Mouse (Mus musculus): Measurements from ENCODE around the gene Rasip1.

Rasip1 gene

DNA sequence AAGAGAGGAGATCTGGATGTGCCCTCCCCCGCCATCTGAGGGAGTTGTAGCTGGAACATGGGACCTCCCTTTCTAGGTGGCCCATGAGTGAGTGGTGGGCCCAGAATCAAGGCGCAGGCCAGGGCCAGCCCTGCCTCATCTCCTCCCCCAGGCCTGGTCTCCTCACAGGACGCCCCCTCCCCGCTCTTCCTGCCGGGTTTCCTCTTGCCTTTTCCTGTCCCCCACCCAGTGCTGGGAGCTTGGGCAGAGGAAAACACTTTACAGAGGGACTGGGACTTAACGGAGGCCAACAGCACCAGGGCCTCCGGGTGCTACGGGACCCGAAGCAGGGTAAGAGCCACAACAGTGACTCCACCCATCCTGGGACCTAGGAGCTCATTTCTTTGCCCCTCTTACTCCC is at the start of gene Rasip1:
Gene Rasip1 (plus strand): TSS at position 228 of the 400 bp plus-strand sequence.
- DNase-seq (ENCODE audit: low spot score), result no peak

DNA sequence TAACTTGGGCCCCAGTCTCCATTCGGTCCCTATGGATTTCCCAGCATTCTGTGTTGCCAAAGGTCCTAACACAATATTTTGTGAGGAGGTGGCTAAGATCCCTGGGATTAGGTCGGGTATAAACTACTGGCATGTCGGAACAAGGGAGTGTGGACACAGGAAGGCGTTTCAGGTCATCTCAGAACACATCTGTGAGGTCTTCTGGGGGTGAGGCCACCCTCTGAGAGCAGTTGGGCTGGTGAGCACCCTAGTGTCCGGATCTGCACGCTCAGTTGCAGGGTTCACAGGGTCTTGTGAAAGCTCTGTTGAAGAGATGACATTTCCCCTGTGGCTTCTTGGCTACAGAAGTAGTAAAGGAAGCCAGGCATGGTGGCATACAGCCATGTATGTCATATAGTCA is 41.4 kb upstream of the Rasip1 start:
- DNase-seq (ENCODE audit: low spot score), result no peak

DNA sequence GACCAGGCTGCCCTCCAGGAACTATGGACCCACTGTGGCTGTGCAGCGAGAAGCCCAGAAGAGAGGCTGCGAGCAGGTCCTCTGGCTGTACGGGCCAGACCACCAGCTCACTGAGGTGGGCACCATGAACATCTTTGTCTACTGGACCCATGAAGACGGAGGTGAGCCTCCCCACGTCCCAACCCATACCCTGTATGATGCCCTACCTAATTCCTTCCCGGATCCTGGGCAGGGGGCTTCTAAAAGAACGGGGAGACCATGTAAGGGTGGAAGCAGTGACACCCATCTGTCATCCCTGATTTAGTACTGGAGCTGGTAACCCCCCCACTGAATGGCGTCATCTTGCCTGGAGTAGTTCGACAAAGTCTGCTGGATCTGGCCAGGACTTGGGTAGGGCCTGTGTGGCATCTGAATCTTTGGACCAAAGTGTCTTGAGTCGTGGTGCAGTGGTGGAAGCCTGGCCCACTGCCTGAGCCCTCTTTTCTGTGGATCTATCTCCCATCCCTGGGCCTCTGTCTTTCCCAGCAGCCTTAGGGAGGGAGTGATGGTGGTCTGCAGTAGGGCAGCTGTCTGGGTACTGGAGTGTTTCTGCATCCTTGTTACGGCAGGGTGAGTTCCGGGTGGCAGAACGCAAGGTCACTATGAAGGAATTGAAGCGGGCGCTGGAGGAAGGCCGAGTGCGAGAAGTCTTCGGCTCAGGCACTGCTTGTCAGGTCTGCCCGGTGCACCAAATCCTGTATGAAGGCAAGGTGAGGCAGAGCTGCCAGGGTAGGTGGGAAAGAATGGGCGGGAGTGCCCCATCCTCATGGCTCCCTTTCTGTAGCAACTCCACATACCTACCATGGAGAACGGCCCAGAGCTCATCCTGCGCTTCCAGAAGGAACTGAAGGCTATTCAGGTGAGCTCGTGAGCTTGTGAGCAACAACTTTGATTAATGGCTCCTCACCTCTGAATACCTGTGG is 39.4 kb upstream of the Rasip1 start:
- no peak for DNase-seq (ENCODE audit: low spot score)

DNA sequence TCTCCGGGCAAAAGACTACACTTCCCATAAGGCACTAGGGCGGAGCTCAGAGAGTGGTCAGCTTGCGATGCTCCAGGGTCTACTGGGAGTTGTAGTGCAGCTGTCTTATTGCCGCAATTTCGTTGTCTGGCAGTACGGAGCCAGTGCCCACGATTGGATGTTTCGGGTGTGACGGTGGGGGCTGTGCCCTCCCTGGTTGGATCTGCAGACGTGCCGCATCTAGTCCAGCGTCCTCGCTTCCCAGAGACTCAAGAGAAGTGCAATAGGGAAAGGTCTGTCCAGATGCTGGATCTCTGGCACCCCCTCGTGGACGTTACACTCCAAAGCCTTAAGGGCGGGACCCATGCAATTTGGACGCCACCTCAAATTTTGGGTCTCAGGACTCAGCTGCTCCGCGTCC is 38.1 kb upstream of the Rasip1 start:
- DNase-seq (ENCODE audit: low spot score), result peak; percentile 96

DNA sequence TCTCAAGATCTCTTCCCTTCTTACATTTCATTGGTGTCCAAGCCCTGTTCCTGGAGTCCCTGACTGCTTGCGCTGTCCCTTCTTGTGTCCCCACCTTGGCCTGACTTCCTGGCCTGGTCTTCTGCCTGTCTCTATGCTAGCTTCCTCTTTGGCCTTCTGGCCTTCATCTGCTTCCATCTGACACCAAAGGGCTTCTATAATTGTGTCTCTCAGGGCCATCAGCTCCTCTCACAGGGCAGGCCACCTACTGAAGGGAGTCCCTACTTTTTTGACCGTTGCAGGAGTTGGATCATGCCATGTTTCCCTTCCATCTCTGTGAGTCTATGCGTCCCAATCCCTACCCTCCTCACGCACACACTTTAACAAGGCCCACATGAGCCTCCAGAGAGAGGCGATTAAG is 37.4 kb upstream of the Rasip1 start:
- no peak for DNase-seq (ENCODE audit: low spot score)

DNA sequence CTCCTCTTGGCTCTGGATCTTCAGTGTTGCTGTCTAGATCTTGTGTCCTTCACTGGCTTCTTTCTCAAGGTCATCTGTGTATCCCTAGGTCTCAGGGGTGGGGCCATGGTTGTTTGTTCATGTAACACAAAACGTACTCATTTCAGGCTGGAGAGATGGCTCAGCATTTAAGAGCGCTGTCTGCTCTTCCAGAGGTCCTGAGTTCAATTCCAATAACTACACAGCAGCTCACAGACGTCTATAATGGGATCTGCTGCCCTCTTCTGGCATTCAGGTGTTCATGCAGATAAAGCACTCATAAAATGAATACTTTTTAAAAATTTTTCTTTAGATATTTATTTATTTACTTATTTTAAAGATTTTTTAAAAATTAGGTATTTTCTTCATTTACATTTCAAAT is 36.4 kb upstream of the Rasip1 start:
- peak; percentile 53 for DNase-seq (ENCODE audit: low spot score)

DNA sequence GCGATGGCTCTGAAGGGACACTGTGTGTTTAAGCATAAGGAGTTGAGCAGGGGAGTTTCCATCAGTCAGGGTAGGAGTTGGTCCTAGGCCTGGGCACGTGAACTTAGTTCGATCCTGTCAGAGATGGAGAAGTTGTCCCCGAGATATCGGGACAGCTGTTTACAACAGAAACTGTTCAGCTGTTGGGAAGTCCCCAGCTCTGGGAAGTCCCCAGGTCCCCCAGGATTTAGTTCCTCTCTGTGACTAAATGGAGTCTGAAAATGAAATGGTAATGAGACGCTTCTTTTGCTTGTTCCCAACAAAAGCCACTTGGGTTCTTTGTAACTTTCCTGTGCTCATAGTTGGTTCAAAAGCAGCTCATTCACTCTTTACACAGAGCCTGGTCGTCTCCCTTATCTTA is 35.4 kb upstream of the Rasip1 start:
- DNase-seq (ENCODE audit: low spot score), result no peak

DNA sequence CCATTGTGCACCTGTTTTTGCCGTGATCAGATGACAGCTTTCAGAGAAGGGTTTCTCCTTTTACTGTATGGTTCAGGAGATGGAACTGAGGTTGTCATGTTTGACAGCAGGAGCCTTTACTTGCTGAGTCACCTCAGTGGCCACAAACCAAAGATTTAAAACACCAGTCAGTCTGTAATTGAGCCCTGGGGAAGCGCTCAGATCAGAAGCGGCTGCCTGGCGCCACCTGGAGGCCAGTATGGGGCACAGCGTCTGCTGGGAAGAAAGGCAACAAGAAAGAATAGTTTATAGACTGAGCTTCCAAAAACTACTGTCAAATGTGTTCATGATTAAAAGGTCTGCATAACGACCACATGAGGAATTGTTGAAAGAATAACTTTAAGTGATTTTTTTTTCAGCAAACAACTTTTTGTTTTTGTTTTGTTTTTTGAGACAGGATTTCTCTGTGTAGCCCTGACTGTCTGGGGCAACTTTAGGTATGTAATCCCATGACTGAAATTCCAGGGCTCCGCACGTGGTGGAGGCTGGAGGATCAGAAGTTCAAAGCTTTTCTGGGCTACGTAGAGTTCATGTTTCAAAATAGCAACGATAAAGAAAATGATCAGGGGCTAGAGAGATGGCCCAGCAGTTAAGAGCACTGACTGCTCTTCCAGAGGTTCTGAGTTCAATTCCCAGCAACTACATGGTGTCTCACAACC is 34.0 kb upstream of the Rasip1 start:
- DNase-seq (ENCODE audit: low spot score), result peak; percentile 81

DNA sequence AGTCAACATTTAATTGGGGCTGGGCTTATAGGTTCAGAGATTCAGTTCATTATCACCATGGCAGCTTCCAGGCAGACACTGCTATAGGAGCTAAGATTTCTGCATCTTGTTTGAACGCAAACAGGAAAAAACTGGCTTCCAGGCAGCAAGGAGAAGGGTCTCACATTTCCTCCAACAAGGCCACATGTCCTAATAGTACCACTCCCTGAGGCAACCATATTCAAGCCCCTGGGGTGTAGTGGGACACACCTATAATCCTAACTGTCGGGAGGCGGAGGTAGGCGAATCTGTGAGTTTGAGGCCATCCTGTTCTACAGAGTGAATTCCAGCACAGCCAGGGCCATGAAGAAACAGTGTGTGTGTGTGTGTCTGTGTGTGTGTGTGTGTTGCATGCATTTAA is 32.1 kb upstream of the Rasip1 start:
- DNase-seq (ENCODE audit: low spot score), result no peak

DNA sequence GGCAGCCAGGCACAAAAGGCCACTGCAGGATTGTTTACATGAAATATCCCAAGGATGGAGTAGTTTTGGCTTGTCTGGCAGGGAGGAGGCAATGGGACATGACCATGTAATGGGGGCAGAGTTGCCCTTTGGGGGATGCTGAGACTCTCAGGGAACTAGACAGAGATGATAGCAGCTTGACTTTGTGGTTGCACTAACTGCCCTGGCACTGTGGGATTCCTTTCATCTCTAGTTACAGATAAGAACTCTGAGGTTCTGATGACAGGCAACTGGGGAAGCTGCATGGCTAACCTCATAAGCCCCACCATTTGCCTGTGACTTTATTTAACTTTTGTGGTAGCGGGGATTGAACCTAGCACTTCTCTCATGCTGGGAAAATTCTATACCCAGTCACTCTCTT is 31.2 kb upstream of the Rasip1 start:
- DNase-seq (ENCODE audit: low spot score), result no peak

DNA sequence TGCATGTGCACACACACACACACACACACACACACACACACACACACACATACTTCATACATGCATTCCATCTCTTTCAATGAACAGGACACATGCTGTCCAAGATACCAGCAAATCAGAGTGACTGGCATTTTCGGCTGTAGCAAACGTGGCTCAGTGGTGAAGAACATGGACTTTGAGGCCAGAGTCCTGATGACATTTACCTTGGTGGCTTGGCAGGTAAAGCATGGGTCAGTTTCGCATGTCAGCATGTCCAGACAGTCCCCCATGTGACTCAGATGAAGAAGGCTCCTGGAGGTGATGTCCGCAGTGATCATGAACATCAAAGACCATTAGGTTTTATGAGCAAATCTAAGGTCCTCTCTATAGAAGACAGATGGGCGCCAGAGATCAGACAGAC is 30.3 kb upstream of the Rasip1 start:
- DNase-seq (ENCODE audit: low spot score), result no peak

DNA sequence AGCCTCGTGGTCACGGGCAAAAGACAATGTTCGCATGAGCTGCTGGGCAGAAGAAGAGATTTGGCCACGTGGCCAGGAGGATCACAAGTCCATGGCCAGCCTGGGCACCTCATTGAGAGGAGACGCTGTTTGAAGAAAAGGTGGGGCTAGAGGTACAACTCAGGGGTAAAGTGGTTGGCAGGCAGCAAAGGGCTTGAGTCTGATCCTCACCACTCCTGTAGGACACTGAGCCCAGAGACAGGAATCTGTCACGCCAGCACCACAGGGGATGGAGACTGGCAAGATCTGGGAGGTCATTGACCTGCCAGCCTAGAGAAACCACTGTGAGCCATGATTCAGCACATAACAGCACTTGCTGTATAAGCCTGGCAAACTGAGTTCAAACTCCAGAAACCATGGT is 29.8 kb upstream of the Rasip1 start:
- DNase-seq (ENCODE audit: low spot score), result no peak

DNA sequence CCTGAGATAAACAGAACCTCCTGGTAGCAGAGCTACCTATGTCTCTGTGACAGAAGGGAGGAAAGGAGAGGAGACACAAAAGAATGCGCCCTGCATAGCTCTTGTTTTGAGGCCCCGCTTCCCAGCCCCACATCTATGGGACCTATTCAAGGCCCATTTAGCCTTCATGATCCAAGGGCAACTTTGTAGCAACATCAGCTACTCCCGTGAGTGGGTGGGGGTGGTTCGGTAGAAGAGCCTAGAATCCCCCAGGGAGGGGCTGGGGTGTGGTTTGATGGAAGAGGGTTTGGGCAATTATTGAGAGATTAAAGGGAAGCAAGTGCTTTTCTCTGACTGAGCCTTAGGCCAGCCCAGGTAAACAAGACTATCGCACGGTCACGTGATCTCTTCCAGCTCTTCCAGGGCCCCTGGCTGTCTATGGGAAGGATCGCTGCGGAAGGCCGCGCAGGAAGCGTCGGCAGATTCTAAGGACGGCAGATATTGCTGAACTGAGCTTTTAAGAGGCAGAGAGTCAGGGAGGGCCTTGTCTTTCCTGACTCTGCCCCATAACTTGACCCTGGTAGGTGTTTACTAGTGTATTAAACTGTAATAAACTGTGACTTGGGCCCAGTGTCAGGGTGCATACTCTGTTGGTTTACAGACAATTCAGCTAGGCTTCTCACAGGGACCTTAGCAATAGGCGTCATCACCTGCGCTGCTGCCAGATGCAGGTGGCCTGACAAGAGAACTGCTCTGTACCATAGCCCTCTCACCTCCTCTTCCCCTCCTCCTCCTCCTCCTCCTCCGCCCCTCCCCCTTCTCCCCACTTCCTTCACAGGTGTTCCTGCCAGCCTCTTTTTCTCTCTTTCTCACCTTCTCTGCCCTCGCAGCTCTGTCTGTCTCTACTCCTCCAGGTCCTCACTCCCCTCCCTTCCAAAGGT is 28.1 kb upstream of the Rasip1 start:
- peak; percentile 21 for DNase-seq (ENCODE audit: low spot score)

DNA sequence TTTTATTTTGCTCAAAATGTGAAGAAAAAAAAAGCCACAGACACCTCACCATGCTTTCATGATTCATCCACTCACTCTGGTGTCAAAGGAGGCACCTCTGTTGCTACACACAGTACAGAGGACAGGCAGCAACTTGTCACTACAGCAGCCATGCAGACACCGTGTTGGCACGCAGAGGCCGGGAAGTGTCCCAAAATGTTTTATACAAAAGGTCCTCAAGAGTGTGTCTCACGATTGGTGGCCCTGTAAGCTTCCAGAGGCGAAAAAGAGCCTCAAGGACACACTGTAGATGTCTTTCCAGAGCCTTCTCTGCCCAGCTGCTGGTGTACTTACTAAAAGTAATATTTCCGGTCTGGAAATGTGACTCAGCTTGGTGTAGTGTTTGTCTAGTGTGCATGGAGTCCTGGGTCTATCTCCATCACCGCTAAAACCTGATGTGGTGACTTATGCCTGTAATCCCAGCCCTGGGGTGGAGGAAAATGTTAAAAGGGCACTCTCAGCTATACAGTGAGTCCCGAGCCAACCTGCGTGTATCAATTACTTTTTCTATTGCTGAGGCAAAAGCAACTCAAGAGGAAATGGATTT is 21.5 kb upstream of the Rasip1 start:
- DNase-seq (ENCODE audit: low spot score), result no peak

DNA sequence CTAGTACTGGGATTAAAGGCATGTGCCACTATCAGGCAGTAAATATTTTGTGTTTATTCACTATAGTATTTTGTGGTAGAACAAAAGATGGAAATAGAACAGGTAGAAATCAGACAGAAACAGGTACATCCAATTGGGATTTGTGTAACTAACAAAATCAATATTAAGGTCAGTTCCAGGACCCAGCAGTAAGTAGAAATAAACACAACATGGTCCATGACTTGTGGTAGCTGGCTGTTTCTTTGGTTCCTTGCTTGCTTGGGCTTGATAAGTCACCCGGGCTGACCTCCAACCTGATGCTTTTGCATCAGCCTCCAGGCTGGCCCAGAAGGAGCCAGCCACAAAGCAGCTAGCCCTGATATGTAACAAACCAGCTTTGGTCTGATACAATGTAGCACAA is 17.8 kb upstream of the Rasip1 start:
- no peak for DNase-seq (ENCODE audit: low spot score)

DNA sequence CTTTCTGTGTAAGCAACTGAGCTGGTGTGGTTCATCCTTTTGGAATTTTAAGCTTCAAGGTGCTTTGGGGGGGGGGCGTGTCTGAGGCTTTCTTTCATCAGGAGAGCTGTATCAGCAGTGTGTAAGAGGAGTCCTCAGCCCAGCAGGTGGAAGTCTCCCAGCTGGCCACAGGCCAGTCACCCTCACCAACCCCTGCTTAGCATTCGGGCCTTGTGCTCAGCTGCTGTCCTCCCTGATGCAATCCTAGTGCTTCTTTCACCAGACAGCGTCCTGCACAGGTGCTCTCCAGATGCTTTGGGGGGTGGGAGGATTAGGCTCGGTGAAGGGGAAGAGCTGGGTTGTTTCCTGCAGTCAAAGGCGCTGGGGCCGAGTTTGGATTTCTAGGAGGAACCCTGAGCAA is 11.0 kb upstream of the Rasip1 start:
- DNase-seq (ENCODE audit: low spot score), result no peak

DNA sequence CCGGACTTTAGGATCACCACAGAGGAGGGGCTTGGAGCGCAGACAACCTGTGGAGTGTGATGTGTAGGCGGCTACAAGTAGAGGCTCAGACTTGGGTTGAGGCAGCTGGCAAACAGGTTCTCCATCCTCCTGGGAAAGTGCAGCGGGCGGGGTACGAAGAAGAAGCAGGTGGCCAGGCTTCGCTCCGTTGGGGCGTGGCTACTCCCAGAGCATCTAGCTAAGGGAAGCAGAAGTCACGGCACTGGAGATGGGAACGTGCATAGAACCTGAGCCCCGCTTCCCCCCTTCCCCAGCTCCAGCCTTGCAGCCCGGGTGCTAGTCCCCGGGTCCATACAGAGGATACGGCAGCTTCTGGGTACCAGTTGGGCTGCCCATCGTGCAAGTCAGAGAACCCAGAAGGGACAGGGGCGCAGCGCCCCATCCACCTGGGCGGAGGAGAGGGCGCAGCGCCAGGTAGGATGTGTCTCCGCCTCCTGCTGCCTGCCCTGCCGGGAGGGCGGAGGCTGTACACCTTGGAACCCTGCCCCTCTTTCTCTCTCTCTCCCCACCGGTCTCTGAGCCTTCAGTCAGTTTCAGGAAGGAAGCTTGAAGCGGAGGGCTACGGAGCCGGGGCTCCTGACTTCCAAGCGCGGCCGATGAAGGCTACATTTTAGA is 10.1 kb upstream of the Rasip1 start, which contains the start of gene Fut1:
Gene Fut1 (plus strand): TSS at position 248 of the 654 bp plus-strand sequence.
- peak; percentile 33 for DNase-seq (ENCODE audit: low spot score)

DNA sequence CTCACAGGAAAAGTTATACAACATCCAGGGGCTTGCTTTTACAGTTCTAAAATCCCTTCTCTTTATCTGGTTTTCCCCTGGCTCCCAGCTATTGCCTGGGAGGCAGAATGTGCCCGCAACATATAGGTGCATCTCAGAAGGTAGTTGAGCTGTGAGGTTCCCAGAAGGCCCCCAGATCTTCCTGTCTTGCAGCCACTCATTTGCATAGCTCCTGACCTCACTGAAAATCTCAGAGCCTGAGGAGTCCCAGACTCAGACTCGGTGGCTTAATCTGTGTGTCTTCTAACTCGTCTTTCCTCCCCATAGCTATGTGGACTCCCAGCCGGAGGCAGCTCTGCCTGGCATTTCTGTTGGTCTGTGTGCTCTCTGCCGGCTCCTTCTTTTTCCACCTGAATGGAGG is 9.0 kb upstream of the Rasip1 start:
- DNase-seq (ENCODE audit: low spot score), result no peak

DNA sequence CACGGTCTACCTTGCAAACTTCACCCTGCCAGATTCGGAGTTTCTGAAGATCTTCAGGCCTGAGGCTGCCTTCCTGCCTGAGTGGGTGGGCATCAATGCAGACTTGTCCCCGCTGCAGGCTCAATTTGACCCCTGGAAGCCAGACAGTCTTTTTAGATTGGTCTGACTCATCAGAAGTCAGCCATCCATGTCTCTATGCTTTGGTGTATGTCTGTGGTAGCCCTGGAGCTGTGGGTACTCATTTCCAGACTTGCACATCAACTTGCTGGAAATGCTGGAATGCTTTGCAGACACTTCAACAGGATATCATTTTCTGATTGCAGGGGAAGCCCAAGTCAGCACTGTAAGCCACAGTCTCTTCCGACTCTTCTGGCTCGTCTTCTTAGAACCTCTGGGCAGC is 7.7 kb upstream of the Rasip1 start:
- DNase-seq (ENCODE audit: low spot score), result no peak

DNA sequence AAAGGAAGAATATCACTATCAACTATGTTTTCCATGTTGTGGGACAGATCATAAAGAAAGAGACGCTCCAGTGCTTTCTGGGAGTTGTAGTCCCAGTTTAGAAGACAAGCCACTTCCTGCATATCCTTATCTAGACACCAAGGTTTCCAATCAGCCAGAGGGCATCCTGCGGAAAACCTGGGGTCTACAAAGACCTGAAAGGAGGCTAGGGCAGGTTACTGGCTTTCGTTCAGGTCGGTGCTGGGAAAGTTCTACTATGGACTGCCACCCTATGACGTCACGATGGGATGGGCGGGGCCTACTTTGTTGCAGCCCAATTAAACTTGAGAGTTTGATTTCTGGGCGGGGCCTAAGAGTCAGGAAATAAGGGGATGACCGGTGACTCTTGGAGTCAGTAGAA is 5.8 kb upstream of the Rasip1 start, which contains the start of gene Izumo1:
Gene Izumo1 (plus strand): TSS at position 369 of the 400 bp plus-strand sequence.
- peak; percentile 57 for DNase-seq (ENCODE audit: low spot score)

DNA sequence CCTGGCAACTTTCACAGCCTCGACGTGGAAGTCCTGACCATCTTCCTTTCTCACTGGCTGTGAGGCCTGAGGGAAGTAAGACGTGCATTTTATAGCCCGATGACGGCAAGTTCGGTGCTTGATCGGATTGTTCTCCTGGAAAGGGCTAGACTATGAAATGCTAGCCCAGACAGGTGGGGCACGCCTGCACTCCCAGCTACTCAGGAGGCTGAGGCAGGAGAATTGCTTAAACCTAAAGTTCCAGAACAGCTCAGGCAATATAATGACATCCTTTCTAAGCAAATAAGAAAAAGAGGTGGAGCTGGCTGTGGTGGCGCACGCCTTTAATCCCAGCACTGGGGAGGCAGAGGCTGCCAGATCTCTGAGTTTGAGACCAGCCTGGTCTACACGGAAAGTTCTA is 3.8 kb upstream of the Rasip1 start:
- DNase-seq (ENCODE audit: low spot score), result no peak
